ENCODE assay signal across 8 mouse cellular contexts in genomic region chr17:36958884-36959283, GRCm38 (mm10). TPM values are rescaled to one million over a fixed set of nuclear protein-coding genes. Genes with fewer than 3 reads are reported as not detected.
DNase-seq lines count a peak whose midpoint lies in the region; ATAC-seq and TF ChIP-seq lines count a peak whose summit lies in the region.

No protein-coding gene starts in this region.

- 10% methylated on average over 12 of the region's 12 CpGs for WGBS in forebrain, embryonic 10.5 days
- WGBS in liver, adult 2 months: 6% methylated on average over 12 of the region's 12 CpGs
- 9% methylated on average over 12 of the region's 12 CpGs for WGBS in stomach, embryonic 16.5 days

- TF ChIP-seq CTCF in liver, adult 2 months (IDR thresholded peaks at IDR 0.05; ENCODE audit: low read depth, low read length): no peak

- TF ChIP-seq POLR2A in liver, adult 2 months (IDR thresholded peaks at IDR 0.05; ENCODE audit: extremely low read depth, insufficient read depth, low read length): no peak

- H3K9ac ChIP-seq in liver, adult 2 months (ENCODE audit: low read depth, low read length): peak overlapping the region; percentile 82
- H3K9ac ChIP-seq in stomach, embryonic 16.5 days (ENCODE audit: low read length): peak overlapping the region; percentile 88

- H3K4me1 ChIP-seq in forebrain, embryonic 10.5 days: peaks cover 19% of the 10 kb centered on the region
- H3K4me1 ChIP-seq in liver, adult 2 months (ENCODE audit: control insufficient read depth, insufficient read depth, low read length): peaks cover 8% of the 10 kb centered on the region
- H3K4me1 ChIP-seq in stomach, embryonic 16.5 days (ENCODE audit: control insufficient read depth, insufficient read depth, low read length): peaks cover 11% of the 10 kb centered on the region

- H3K36me3 ChIP-seq in forebrain, embryonic 10.5 days (replicated peaks): peaks cover 27% of the 10 kb centered on the region
- peaks cover 12% of the 10 kb centered on the region; the same call in 1 of the 2 replicates for H3K36me3 ChIP-seq in liver, adult 2 months (ENCODE audit: control insufficient read depth, insufficient read depth, low read length)
- H3K36me3 ChIP-seq in stomach, embryonic 16.5 days (ENCODE audit: control insufficient read depth, insufficient read depth, low read length): no peaks in the 10 kb centered on the region

- DNase-seq in gastrocnemius, postnatal 10 days: peak; percentile 13
- DNase-seq in gastrocnemius, postnatal 36 days: no peak
- peak; percentile 43 for DNase-seq in 3T3-L1 (ENCODE audit: low read depth, low spot score)
- no peak for DNase-seq in forebrain, embryonic 10.5 days (ENCODE audit: extremely low spot score, low spot score)
- DNase-seq in liver, adult 2 months (ENCODE audit: extremely low read depth, low read depth, low spot score): peak; percentile 33
- no peak for DNase-seq in adrenal gland, postnatal 4 days (ENCODE audit: low spot score in 2 of 2)
- no peak for DNase-seq in cerebellum, adult 9-11 months

- H3K79me2 ChIP-seq in liver, adult 2 months (ENCODE audit: control insufficient read depth, insufficient read depth, low read length): no peaks in the 10 kb centered on the region; the same call in 1 of the 2 replicates

- H3K4me3 ChIP-seq in forebrain, embryonic 10.5 days: peak overlapping the region; percentile 80
- peak overlapping the region; percentile 70 for H3K4me3 ChIP-seq in liver, adult 2 months (ENCODE audit: insufficient read depth, low read depth, low read length)
- peak overlapping the region; percentile 73 for H3K4me3 ChIP-seq in stomach, embryonic 16.5 days (replicated peaks; ENCODE audit: low read length)

- no peak for ATAC-seq in stomach, embryonic 16.5 days (ENCODE audit: insufficient read depth, low FRiP score)

- H3K27ac ChIP-seq in forebrain, embryonic 10.5 days: peak overlapping the region; percentile 87
- H3K27ac ChIP-seq in liver, adult 2 months (replicated peaks; ENCODE audit: insufficient read depth, low read depth, low read length): peak overlapping the region; percentile 64
- peak overlapping the region; percentile 87 for H3K27ac ChIP-seq in stomach, embryonic 16.5 days (ENCODE audit: low read length)

- H3K27me3 ChIP-seq in forebrain, embryonic 10.5 days (ENCODE audit: poor library complexity, severe bottlenecking): no peaks in the 10 kb centered on the region
- no peaks in the 10 kb centered on the region for H3K27me3 ChIP-seq in liver, adult 2 months (ENCODE audit: control insufficient read depth, insufficient read depth, low read length)
- no peaks in the 10 kb centered on the region for H3K27me3 ChIP-seq in stomach, embryonic 16.5 days (ENCODE audit: control insufficient read depth, insufficient read depth, low read length)

- H3K4me2 ChIP-seq in stomach, embryonic 16.5 days (ENCODE audit: low read depth, low read length): peak overlapping the region; percentile 90

- intact Hi-C loops in gastrocnemius, postnatal 36 days (cut with DNase I): loop anchor here (5.0 kb wide), 1 partner anchor 122 kb away; the partner anchor contains the start of gene Trim26

- H3K9me3 ChIP-seq in forebrain, embryonic 10.5 days: no peaks in the 10 kb centered on the region
- H3K9me3 ChIP-seq in stomach, embryonic 16.5 days (replicated peaks; ENCODE audit: control insufficient read depth, low read length): no peaks in the 10 kb centered on the region

RNA-seq across cellular contexts. Expression of gene Znrd1as, which starts 0.5 kb away (rescaled TPM):
- 1 to 10 TPM; 7.5 to 9.4 TPM for total RNA-seq in gastrocnemius, postnatal 10 days (2021)
- total RNA-seq in gastrocnemius, postnatal 36 days (2021): 10 to 100 TPM; 16.1 to 17.2 TPM
- polyA plus RNA-seq in forebrain, embryonic 10.5 days (2016; fragmentation: Nextera tagmentation; extraction: Ambion mirVana): 9.9 and 11.0 TPM in 2 replicates
- 9.6 and 11.9 TPM in 2 replicates for total RNA-seq in liver, adult 2 months (2014; rRNA removed)
- 2.5 and 2.6 TPM in 2 replicates for polyA plus RNA-seq in liver, adult 2 months (2012; rRNA removed)
- 4.2 and 5.6 TPM in 2 replicates for polyA plus RNA-seq in stomach, embryonic 16.5 days (2015; fragmentation: Nextera tagmentation; extraction: Ambion mirVana)
- total RNA-seq in adrenal gland, postnatal 4 days (2021): 1 to 10 TPM; 7.4 to 7.8 TPM

RNA-seq across cellular contexts. Expression of gene Znrd1, which starts 0.5 kb away (rescaled TPM):
- total RNA-seq in gastrocnemius, postnatal 10 days (2021): 10 to 100 TPM; 19.6 to 23.2 TPM
- 10 to 100 TPM; 16.1 to 17.7 TPM for total RNA-seq in gastrocnemius, postnatal 36 days (2021)
- polyA plus RNA-seq in forebrain, embryonic 10.5 days (2016; fragmentation: Nextera tagmentation; extraction: Ambion mirVana): 89.0 and 98.1 TPM in 2 replicates
- total RNA-seq in liver, adult 2 months (2014; rRNA removed): 14.2 and 14.8 TPM in 2 replicates
- polyA plus RNA-seq in liver, adult 2 months (2012; rRNA removed): 12.3 and 13.7 TPM in 2 replicates
- polyA plus RNA-seq in stomach, embryonic 16.5 days (2015; fragmentation: Nextera tagmentation; extraction: Ambion mirVana): 70.3 and 79.7 TPM in 2 replicates
- total RNA-seq in adrenal gland, postnatal 4 days (2021): 10 to 100 TPM; 35.8 to 41.6 TPM

RNA-seq across cellular contexts. Expression of gene Ppp1r11, which starts 7.3 kb away (rescaled TPM):
- 10 to 100 TPM; 62.6 to 63.5 TPM for total RNA-seq in gastrocnemius, postnatal 10 days (2021)
- total RNA-seq in gastrocnemius, postnatal 36 days (2021): 10 to 100 TPM; 48.0 to 56.2 TPM
- 157 TPM in 2 replicates for polyA plus RNA-seq in forebrain, embryonic 10.5 days (2016; fragmentation: Nextera tagmentation; extraction: Ambion mirVana)
- total RNA-seq in liver, adult 2 months (2014; rRNA removed): 24.2 and 26.6 TPM in 2 replicates
- 36.8 and 37.7 TPM in 2 replicates for polyA plus RNA-seq in liver, adult 2 months (2012; rRNA removed)
- polyA plus RNA-seq in stomach, embryonic 16.5 days (2015; fragmentation: Nextera tagmentation; extraction: Ambion mirVana): 97.4 and 109 TPM in 2 replicates
- 10 to 100 TPM; 63.6 to 65.1 TPM for total RNA-seq in adrenal gland, postnatal 4 days (2021)

RNA-seq across cellular contexts. Expression of gene Rnf39, which starts 16.2 kb away (rescaled TPM):
- total RNA-seq in gastrocnemius, postnatal 10 days (2021): under 1 TPM in 1 of 2 experiments, not detected in 1; 0.47 TPM
- not detected for total RNA-seq in gastrocnemius, postnatal 36 days (2021)
- 0.26 and 0.31 TPM in 2 replicates for polyA plus RNA-seq in forebrain, embryonic 10.5 days (2016; fragmentation: Nextera tagmentation; extraction: Ambion mirVana)
- total RNA-seq in liver, adult 2 months (2014; rRNA removed): 3.5 and 4.4 TPM in 2 replicates
- polyA plus RNA-seq in liver, adult 2 months (2012; rRNA removed): 8.8 and 11.9 TPM in 2 replicates
- polyA plus RNA-seq in stomach, embryonic 16.5 days (2015; fragmentation: Nextera tagmentation; extraction: Ambion mirVana): 3.4 and 5.9 TPM in 2 replicates
- total RNA-seq in adrenal gland, postnatal 4 days (2021): 1 to 10 TPM in 1 of 2 experiments, under 1 TPM in 1; 0.31 to 1.1 TPM

RNA-seq across cellular contexts. Expression of gene 2410137M14Rik, which starts 22.2 kb away (rescaled TPM):
- total RNA-seq in gastrocnemius, postnatal 10 days (2021): not detected
- not detected for total RNA-seq in gastrocnemius, postnatal 36 days (2021)
- not detected in 2 replicates for polyA plus RNA-seq in forebrain, embryonic 10.5 days (2016; fragmentation: Nextera tagmentation; extraction: Ambion mirVana)
- total RNA-seq in liver, adult 2 months (2014; rRNA removed): not detected in 2 replicates
- not detected in 2 replicates for polyA plus RNA-seq in liver, adult 2 months (2012; rRNA removed)
- not detected in 2 replicates for polyA plus RNA-seq in stomach, embryonic 16.5 days (2015; fragmentation: Nextera tagmentation; extraction: Ambion mirVana)
- not detected for total RNA-seq in adrenal gland, postnatal 4 days (2021)

Comparison
In these comparisons a context has a peak if more than half of its experiments do, and no peak if none do; other contexts are left out.
1. DNase-seq: peak in gastrocnemius, postnatal 10 days (single experiment), 3T3-L1 (single experiment) and liver, adult 2 months (single experiment); none in gastrocnemius, postnatal 36 days (0 of 2), forebrain, embryonic 10.5 days (single experiment), adrenal gland, postnatal 4 days (0 of 2) and cerebellum, adult 9-11 months (single experiment).
2. Peak in every context shown above with its lines, with median percentiles within 50 percentile points of each other: H3K27ac ChIP-seq and H3K4me3 ChIP-seq.